Mouse (Mus musculus) stomach, embryonic 16.5 days (tissue): ENCODE measurements around the gene Anapc15-ps. TPM values are rescaled to one million over a fixed set of nuclear protein-coding genes. Genes with fewer than 3 reads are reported as not detected.
"Not testable (repeated sequence)": the region's sequence is repeated elsewhere in the genome, so short reads cannot be mapped to it uniquely, and the experiment has no call there.

ENCODE experiments used
- ATAC-seq: fragments of 200-750 bp; cut with Nextera tagmentation; 2 replicates; pipeline ENCODE4 v1.8.0; 2017; ENCODE audit warnings: moderate number of reproducible peaks, moderate TSS enrichment; ENCODE audit not compliant: insufficient read depth, low FRiP score
- H3K27ac ChIP-seq: fragments of 300-500 bp; sonication (generic); 2 replicates; pipeline ENCODE4 v1.5.1; 2014; ENCODE audit warnings: low read length
- H3K27me3 ChIP-seq: fragments of 300-500 bp; sonication (generic); 2 replicates; pipeline ENCODE4 v1.6.1; 2014; ENCODE audit warnings: low read length, control low read depth, mixed read lengths; ENCODE audit not compliant: control insufficient read depth, insufficient read depth
- H3K36me3 ChIP-seq: fragments of 300-500 bp; sonication (generic); 2 replicates; pipeline ENCODE4 v1.6.1; 2014; ENCODE audit warnings: low read length; ENCODE audit not compliant: control insufficient read depth, insufficient read depth
- H3K4me1 ChIP-seq: fragments of 300-500 bp; sonication (generic); 2 replicates; pipeline ENCODE4 v1.6.1; 2014; ENCODE audit warnings: low read length, control low read depth, mixed read lengths; ENCODE audit not compliant: control insufficient read depth, insufficient read depth
- H3K4me2 ChIP-seq: fragments of 300-500 bp; sonication (generic); 2 replicates; pipeline ENCODE4 v1.6.1; 2014; ENCODE audit warnings: low read depth, low read length, mixed read lengths
- H3K4me3 ChIP-seq: fragments of 300-500 bp; sonication (generic); replicated peaks from 2 replicates; pipeline ENCODE4 v1.5.1; 2014; ENCODE audit warnings: mild to moderate bottlenecking, low read length
- H3K9ac ChIP-seq: fragments of 300-500 bp; sonication (generic); 2 replicates; pipeline ENCODE4 v1.6.1; 2014; ENCODE audit warnings: low read length
- H3K9me3 ChIP-seq: fragments of 300-500 bp; sonication (generic); replicated peaks from 2 replicates; pipeline ENCODE4 v1.6.1; 2016; ENCODE audit warnings: low read length, control low read depth; ENCODE audit not compliant: control insufficient read depth
- WGBS: fragments of 180-500 bp; shearing (Covaris S2); extraction: QIAGEN DNeasy Blood & Tissue Kit; methylation state at CpG from one replicate; pipeline ENCODE4 v1.1.7; 2014; 5-methylcytosine and 5-hydroxymethylcytosine counted together
- polyA plus RNA-seq: library from polyadenylated mRNA; unstranded; fragments of >200 nt; fragmentation: Nextera tagmentation; extraction: Ambion mirVana; gene quantifications from 2 replicates; pipeline ENCODE4 v1.2.1, GENCODE M21; 2015

Anapc15-ps gene
- polyA plus RNA-seq, 1 experiment from 2014 or later: not detected

DNA sequence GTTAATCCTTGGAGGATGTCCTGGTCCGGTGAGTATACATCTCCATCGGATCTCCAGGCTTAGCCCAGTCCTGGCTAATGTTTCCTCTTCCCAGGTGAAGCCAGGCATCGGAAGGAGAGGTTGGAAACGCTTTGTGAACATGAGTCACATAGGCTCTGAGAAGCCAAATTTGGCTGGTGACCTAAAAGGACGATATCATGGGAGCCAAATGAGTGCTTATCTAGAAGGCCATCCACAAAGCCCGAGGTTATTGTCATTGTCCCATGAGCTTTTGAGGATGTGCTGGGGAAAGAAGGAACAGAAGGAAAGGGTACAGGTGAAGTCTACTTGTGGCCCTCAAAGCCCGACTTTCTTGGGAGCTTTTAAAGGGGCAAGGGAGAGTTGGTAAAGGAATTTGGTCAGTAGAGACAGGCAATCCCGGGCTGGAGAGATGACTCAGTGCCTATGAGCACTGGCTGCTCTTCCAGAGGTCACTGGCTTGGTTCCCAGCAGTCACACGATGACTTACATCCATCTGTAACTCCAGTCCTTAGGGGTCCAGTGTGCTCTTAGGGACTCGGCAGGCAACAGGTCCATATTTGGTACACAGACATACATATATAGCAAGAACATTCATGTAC lies 42.4 kb downstream of the Anapc15-ps start:
- H3K4me3 ChIP-seq: no peak overlapping the region
- H3K9ac ChIP-seq: no peak overlapping the region
- no peak for ATAC-seq
- peaks cover 6% of the 10 kb centered on the region; the same call in 1 of the 2 replicates for H3K4me1 ChIP-seq
- no peaks in the 10 kb centered on the region for H3K36me3 ChIP-seq
- no peaks in the 10 kb centered on the region for H3K27me3 ChIP-seq
- no peak overlapping the region for H3K27ac ChIP-seq
- H3K9me3 ChIP-seq: no peaks in the 10 kb centered on the region
- no peak overlapping the region for H3K4me2 ChIP-seq
- 84% methylated on average over 10 of the region's 10 CpGs for WGBS

DNA sequence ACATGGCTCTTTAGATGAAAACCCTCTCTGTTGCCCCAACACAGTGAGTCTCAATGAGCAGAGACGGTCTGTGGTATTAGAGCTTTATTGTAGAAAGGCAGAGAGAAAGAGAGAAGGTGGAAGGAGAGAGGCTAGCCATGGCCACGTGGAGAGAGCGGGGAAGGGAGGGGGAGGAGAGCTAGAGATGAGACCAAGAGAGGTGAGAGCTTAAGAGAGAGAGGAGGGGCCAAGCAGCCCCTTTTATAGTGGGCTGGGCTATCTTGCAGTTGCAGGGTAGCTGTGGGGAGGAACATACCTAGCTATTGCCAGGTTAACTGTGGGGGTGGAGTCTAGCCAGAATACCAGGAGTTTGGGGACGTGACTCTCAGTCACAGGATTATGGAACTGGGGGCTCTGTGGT lies 43.1 kb downstream of the Anapc15-ps start:
- H3K9ac ChIP-seq, H3K36me3 ChIP-seq, H3K4me2 ChIP-seq, H3K27ac ChIP-seq, ATAC-seq, H3K27me3 ChIP-seq, H3K4me3 ChIP-seq, H3K9me3 ChIP-seq, H3K4me1 ChIP-seq: not testable (repeated sequence)
- WGBS: 74% methylated on average over 4 of the region's 4 CpGs

DNA sequence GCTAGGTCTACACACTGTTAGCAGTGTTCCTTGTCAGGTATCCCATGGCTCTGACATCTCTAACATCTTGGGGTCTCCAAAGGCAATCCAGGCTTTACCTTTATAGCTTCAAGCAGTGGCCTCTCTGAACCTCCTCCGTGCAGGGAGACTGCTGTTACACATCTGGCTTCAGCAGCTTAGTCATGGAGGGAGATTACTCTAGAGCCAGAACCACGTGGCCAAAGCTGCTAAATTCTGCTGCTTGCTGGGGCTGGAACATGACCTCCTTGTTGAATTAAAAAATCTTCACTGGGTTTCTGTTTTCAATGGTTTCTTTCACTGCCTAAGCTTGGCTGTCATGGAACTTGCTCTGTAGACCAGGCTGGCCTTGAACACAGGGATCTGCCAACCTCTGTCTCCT lies 44.9 kb downstream of the Anapc15-ps start:
- Histone ChIP-seq H3K9ac (no peak overlapping the region), H3K4me3 (no peak overlapping the region), H3K9me3 (no peaks in the 10 kb centered on the region), H3K4me2 (no peak overlapping the region), H3K27me3 (no peaks in the 10 kb centered on the region), H3K27ac (no peak overlapping the region), H3K4me1 (no peaks in the 10 kb centered on the region), H3K36me3 (no peaks in the 10 kb centered on the region)
- ATAC-seq: no peak
- WGBS: 59% methylated on average over 2 of the region's 2 CpGs

DNA sequence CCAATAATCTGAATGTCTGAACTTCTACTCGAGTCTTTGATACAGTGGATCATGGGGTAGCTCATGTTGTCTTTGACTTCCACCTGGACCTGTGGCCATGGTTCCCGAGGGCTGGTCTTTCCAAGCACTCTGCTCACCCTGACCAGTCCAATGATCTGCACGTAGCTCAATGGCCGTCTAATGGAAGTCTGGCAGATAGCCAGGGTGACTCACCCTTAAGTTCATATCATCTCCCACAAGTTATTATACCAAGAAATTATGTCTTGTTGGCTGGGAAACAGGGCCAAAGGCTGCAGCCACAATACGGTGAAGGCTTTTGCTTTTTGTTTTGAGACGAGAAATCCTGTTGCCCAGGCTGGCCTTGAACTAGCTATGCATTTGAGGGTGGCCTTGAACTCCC lies 45.9 kb downstream of the Anapc15-ps start:
- no peaks in the 10 kb centered on the region for H3K27me3 ChIP-seq
- H3K9ac ChIP-seq: no peak overlapping the region
- no peak overlapping the region for H3K27ac ChIP-seq
- no peak; the same call in 1 of the 2 replicates for ATAC-seq
- no peak overlapping the region for H3K4me3 ChIP-seq
- no peaks in the 10 kb centered on the region for H3K36me3 ChIP-seq
- WGBS: 51% methylated on average over 6 of the region's 6 CpGs
- no peaks in the 10 kb centered on the region for H3K9me3 ChIP-seq
- H3K4me1 ChIP-seq: no peaks in the 10 kb centered on the region
- H3K4me2 ChIP-seq: no peak overlapping the region

DNA sequence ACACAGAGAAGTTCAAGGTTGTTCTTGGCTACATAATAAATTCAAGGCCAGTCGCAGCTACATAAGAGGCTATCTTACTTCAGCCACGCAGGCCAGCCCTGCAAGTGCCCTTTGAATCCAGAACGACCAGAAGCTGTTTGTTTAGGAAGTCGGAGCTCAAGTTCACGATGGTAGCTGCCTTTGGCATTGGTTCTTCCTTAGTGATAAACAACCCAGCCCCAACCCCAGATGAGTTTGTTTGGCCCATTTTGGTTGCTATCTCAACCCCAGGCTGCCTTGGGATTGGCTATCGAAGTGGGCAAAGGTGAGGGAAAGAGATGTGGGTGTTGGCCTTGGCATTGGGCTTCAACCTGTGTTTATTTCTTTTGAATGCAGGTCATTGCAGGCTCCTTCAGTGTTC lies 48.0 kb downstream of the Anapc15-ps start:
- H3K27me3 ChIP-seq: no peaks in the 10 kb centered on the region
- no peaks in the 10 kb centered on the region for H3K9me3 ChIP-seq
- 66% methylated on average over 6 of the region's 6 CpGs for WGBS
- H3K9ac ChIP-seq: no peak overlapping the region
- ATAC-seq: no peak
- no peak overlapping the region for H3K4me3 ChIP-seq
- no peaks in the 10 kb centered on the region for H3K4me1 ChIP-seq
- no peak overlapping the region for H3K4me2 ChIP-seq
- H3K27ac ChIP-seq: no peak overlapping the region
- no peaks in the 10 kb centered on the region for H3K36me3 ChIP-seq

DNA sequence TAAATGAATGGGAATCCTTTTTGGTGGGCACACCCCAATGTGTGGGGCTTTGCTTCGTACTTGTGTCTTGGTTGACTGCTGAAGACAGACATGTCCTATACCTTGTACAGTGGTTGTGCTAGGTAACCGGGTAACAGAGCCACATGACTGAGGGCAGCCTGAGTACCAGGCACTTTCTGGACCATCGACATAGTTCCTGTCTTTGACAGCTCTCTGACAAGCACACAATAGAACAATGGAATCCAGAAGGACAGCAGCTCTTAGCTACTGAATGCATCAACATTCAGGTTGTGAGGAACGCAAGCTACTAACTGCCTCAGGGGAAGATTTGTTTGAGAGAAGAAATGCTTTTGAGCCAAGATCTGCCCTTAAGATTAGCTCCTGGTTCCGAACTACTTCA lies 49.2 kb downstream of the Anapc15-ps start:
- Histone ChIP-seq H3K27me3 (no peaks in the 10 kb centered on the region), H3K36me3 (no peaks in the 10 kb centered on the region), H3K9ac (no peak overlapping the region), H3K9me3 (no peaks in the 10 kb centered on the region), H3K4me3 (no peak overlapping the region), H3K4me1 (no peaks in the 10 kb centered on the region), H3K27ac (no peak overlapping the region), H3K4me2 (no peak overlapping the region)
- ATAC-seq: no peak
- 52% methylated on average over 5 of the region's 5 CpGs for WGBS

DNA sequence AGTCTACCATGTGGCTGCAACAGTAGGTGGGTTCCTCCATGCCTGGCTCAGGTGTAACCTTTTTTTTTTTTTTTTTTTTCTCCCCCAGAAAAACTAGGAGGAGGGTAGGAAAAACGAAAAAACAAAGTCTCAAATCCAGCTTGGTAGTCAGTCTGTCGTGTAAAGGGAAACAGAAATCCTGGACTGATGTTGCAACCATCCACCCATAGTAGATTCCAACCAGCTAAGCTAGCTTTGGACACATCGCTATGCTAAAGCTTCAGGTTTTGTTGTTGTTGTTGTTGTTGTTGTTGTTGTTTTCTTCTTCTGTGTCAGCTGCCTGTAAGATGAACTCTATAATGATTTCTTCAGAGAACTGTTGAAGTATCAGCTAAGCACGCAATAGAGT lies 49.7 kb downstream of the Anapc15-ps start:
- Histone ChIP-seq H3K4me2 (no peak overlapping the region), H3K9ac (no peak overlapping the region), H3K36me3 (no peaks in the 10 kb centered on the region), H3K4me1 (no peaks in the 10 kb centered on the region), H3K27me3 (no peaks in the 10 kb centered on the region), H3K9me3 (no peaks in the 10 kb centered on the region), H3K4me3 (no peak overlapping the region), H3K27ac (no peak overlapping the region)
- ATAC-seq: no peak
- 60% methylated on average over 4 of the region's 4 CpGs for WGBS

Other genes starting within 250 kb of the Anapc15-ps start
- gene Mrpl42, start 171.5 kb downstream of the Anapc15-ps start, polyA plus RNA-seq: 309 and 318 TPM in 2 replicates
- gene Ube2n, start 158.3 kb downstream of the Anapc15-ps start, polyA plus RNA-seq: 291 and 302 TPM in 2 replicates
- gene Nudt4, start 109.3 kb downstream of the Anapc15-ps start, polyA plus RNA-seq: 46.0 and 53.6 TPM in 2 replicates
- not detected in 2 replicates for gene Gm33543, start 169.5 kb upstream of the Anapc15-ps start, polyA plus RNA-seq